Mouse (Mus musculus) T-helper 17 cell (primary cell): ENCODE measurements around the gene Ncor2.

Experiments used
- in situ Hi-C, 2 experiments: fragments of 300-600 bp; cut with MboI, MseI; formaldehyde crosslinking; loops; 1 replicate in 1 of 2; 2 replicates in 1 of 2; pipeline ENCODE4 v1.15.1; 2025; ENCODE audit warnings: high pct_unique_total_duplicates in 2 of 2

The Ncor2 gene

GRCm38 (mm10) chr5:125104841-125105240 lies 74.2 kb downstream of the Ncor2 start:
- in situ Hi-C loops: no loop called here

- in situ Hi-C loops: no loop called here
Observed at GRCm38 (mm10) chr5:125103396-125103795, 75.6 kb downstream of the Ncor2 start.

GRCm38 (mm10) chr5:125102907-125103306 lies 76.1 kb downstream of the Ncor2 start:
- in situ Hi-C loops: no loop called here

- in situ Hi-C loops: no loop called here
Observed at GRCm38 (mm10) chr5:125102352-125102751, 76.7 kb downstream of the Ncor2 start.

- in situ Hi-C loops: loop anchor here in 1 of 2 experiments (10.0 kb wide), 1 partner anchor 1535 kb away; no protein-coding TSS in a partner anchor
Observed at GRCm38 (mm10) chr5:125099785-125100350, 79.2 kb downstream of the Ncor2 start.

GRCm38 (mm10) chr5:125098692-125099091 lies 80.3 kb downstream of the Ncor2 start:
- in situ Hi-C loops: loop anchor here in 1 of 2 experiments (10.0 kb wide), 1 partner anchor 1536 kb away; no protein-coding TSS in a partner anchor

GRCm38 (mm10) chr5:125096368-125096767 lies 82.7 kb downstream of the Ncor2 start:
- in situ Hi-C loops: loop anchor here in 1 of 2 experiments (10.0 kb wide), 1 partner anchor 1538 kb away; no protein-coding TSS in a partner anchor

- in situ Hi-C loops: loop anchor here in 1 of 2 experiments (10.0 kb wide), 1 partner anchor 1539 kb away; no protein-coding TSS in a partner anchor
Observed at GRCm38 (mm10) chr5:125095525-125096175, 83.4 kb downstream of the Ncor2 start.

- in situ Hi-C loops: loop anchor here in 1 of 2 experiments (10.0 kb wide), 1 partner anchor 1541 kb away; no protein-coding TSS in a partner anchor
Observed at GRCm38 (mm10) chr5:125093795-125094194, 85.2 kb downstream of the Ncor2 start.

GRCm38 (mm10) chr5:125088076-125088475 lies 90.9 kb downstream of the Ncor2 start:
- in situ Hi-C loops: no loop called here

GRCm38 (mm10) chr5:125085097-125085617 lies 93.9 kb downstream of the Ncor2 start:
- in situ Hi-C loops: no loop called here

GRCm38 (mm10) chr5:125083674-125084073 lies 95.3 kb downstream of the Ncor2 start:
- in situ Hi-C loops: no loop called here

- in situ Hi-C loops: no loop called here
Observed at GRCm38 (mm10) chr5:125081318-125082101, 97.5 kb downstream of the Ncor2 start.

- in situ Hi-C loops: no loop called here
Observed at GRCm38 (mm10) chr5:125080787-125081317, 98.2 kb downstream of the Ncor2 start.

- in situ Hi-C loops: no loop called here
Observed at GRCm38 (mm10) chr5:125080352-125080751, 98.7 kb downstream of the Ncor2 start.

GRCm38 (mm10) chr5:125078220-125078619 lies 100.8 kb downstream of the Ncor2 start:
- in situ Hi-C loops: no loop called here

- in situ Hi-C loops: no loop called here
Observed at GRCm38 (mm10) chr5:125076183-125076582, 102.8 kb downstream of the Ncor2 start.

- in situ Hi-C loops: no loop called here
Observed at GRCm38 (mm10) chr5:125074571-125075171, 104.3 kb downstream of the Ncor2 start.

GRCm38 (mm10) chr5:125073896-125074295 lies 105.1 kb downstream of the Ncor2 start:
- in situ Hi-C loops: no loop called here

- in situ Hi-C loops: no loop called here
Observed at GRCm38 (mm10) chr5:125073335-125073734, 105.7 kb downstream of the Ncor2 start.

GRCm38 (mm10) chr5:125072425-125072824 lies 106.6 kb downstream of the Ncor2 start:
- in situ Hi-C loops: no loop called here
